Mouse (Mus musculus): ENCODE measurements around the gene Dgki. TPM values are rescaled to one million over a fixed set of nuclear protein-coding genes. Genes with fewer than 3 reads are reported as not detected.

Dgki gene
- polyA plus RNA-seq, 1 experiment from 2014 or later, result 0.18 TPM

- no peak for DNase-seq (ENCODE audit: low spot score)
- H3K27ac ChIP-seq (ENCODE audit: low read depth, low read length), result no peak overlapping the region
- H3K27me3 ChIP-seq (replicated peaks; ENCODE audit: control insufficient read depth, insufficient read depth, low read length), result no peaks in the 10 kb centered on the region
- no peaks in the 10 kb centered on the region for H3K9me3 ChIP-seq (ENCODE audit: control insufficient read depth, low read length)
- no peak overlapping the region for H3K4me3 ChIP-seq (ENCODE audit: low read depth, low read length)
- no peak overlapping the region for H3K4me2 ChIP-seq
- ATAC-seq (replicated peaks; ENCODE audit: low FRiP score), result no peak
- no peaks in the 10 kb centered on the region for H3K36me3 ChIP-seq (ENCODE audit: control insufficient read depth, insufficient read depth, low read length)
- H3K9ac ChIP-seq (ENCODE audit: low read depth, low read length), result no peak overlapping the region
- 78% methylated on average over 4 of the region's 4 CpGs for WGBS
- H3K4me1 ChIP-seq (replicated peaks; ENCODE audit: control insufficient read depth, insufficient read depth, low read length), result no peaks in the 10 kb centered on the region
These were observed 10.6 kb upstream of the Dgki start for GRCm38 (mm10) chr6:37310601-37311000.

GRCm38 (mm10) chr6:37306616-37307015 is 6.6 kb upstream of the Dgki start:
- no peak overlapping the region for H3K9ac ChIP-seq (ENCODE audit: low read depth, low read length)
- no peaks in the 10 kb centered on the region for H3K4me1 ChIP-seq (replicated peaks; ENCODE audit: control insufficient read depth, insufficient read depth, low read length)
- no peak overlapping the region for H3K4me3 ChIP-seq (ENCODE audit: low read depth, low read length)
- no peaks in the 10 kb centered on the region for H3K36me3 ChIP-seq (ENCODE audit: control insufficient read depth, insufficient read depth, low read length)
- H3K27ac ChIP-seq (ENCODE audit: low read depth, low read length), result no peak overlapping the region
- ATAC-seq (replicated peaks; ENCODE audit: low FRiP score) (no peak), DNase-seq (ENCODE audit: low spot score) (no peak)
- no peak overlapping the region for H3K4me2 ChIP-seq
- H3K9me3 ChIP-seq (ENCODE audit: control insufficient read depth, low read length), result no peaks in the 10 kb centered on the region
- peaks cover 5% of the 10 kb centered on the region for H3K27me3 ChIP-seq (replicated peaks; ENCODE audit: control insufficient read depth, insufficient read depth, low read length)
- WGBS, result 82% methylated on average over 1 of the region's 1 CpGs

GRCm38 (mm10) chr6:37300492-37300891 is 508 bp upstream of the Dgki start:
- no peak overlapping the region for H3K4me3 ChIP-seq (ENCODE audit: low read depth, low read length)

GRCm38 (mm10) chr6:37298982-37299381 is 1.0 kb downstream of the Dgki start:
- Histone ChIP-seq H3K9ac (ENCODE audit: low read depth, low read length) (no peak overlapping the region), H3K9me3 (ENCODE audit: control insufficient read depth, low read length) (no peaks in the 10 kb centered on the region), H3K4me3 (ENCODE audit: low read depth, low read length) (peak overlapping the region; percentile 45; the same call in 1 of the 2 replicates), H3K27ac (ENCODE audit: low read depth, low read length) (no peak overlapping the region), H3K4me1 (replicated peaks; ENCODE audit: control insufficient read depth, insufficient read depth, low read length) (no peaks in the 10 kb centered on the region), H3K36me3 (ENCODE audit: control insufficient read depth, insufficient read depth, low read length) (no peaks in the 10 kb centered on the region), H3K4me2 (peak overlapping the region; percentile 79), H3K27me3 (replicated peaks; ENCODE audit: control insufficient read depth, insufficient read depth, low read length) (peaks cover 52% of the 10 kb centered on the region)
- no peak for ATAC-seq (replicated peaks; ENCODE audit: low FRiP score)
- 52% methylated on average over 4 of the region's 4 CpGs for WGBS
- no peak for DNase-seq (ENCODE audit: low spot score)

More at GRCm38 (mm10) chr6:37300492-37300891, 508 bp upstream of the Dgki start:
- no peaks in the 10 kb centered on the region for H3K9me3 ChIP-seq (ENCODE audit: control insufficient read depth, low read length)
- no peak overlapping the region for H3K9ac ChIP-seq (ENCODE audit: low read depth, low read length)
- peaks cover 52% of the 10 kb centered on the region for H3K27me3 ChIP-seq (replicated peaks; ENCODE audit: control insufficient read depth, insufficient read depth, low read length)
- DNase-seq (ENCODE audit: low spot score) (no peak), ATAC-seq (replicated peaks; ENCODE audit: low FRiP score) (no peak)
- no peak overlapping the region for H3K27ac ChIP-seq (ENCODE audit: low read depth, low read length)
- H3K36me3 ChIP-seq (ENCODE audit: control insufficient read depth, insufficient read depth, low read length), result no peaks in the 10 kb centered on the region
- no peaks in the 10 kb centered on the region for H3K4me1 ChIP-seq (replicated peaks; ENCODE audit: control insufficient read depth, insufficient read depth, low read length)
- H3K4me2 ChIP-seq, result no peak overlapping the region; the same call in 1 of the 2 replicates
- 12% methylated on average over 13 of the region's 13 CpGs for WGBS

- no peak overlapping the region for H3K9ac ChIP-seq (ENCODE audit: low read depth, low read length)
- H3K9me3 ChIP-seq (ENCODE audit: control insufficient read depth, low read length), result no peaks in the 10 kb centered on the region
- H3K27me3 ChIP-seq (replicated peaks; ENCODE audit: control insufficient read depth, insufficient read depth, low read length), result peaks cover 52% of the 10 kb centered on the region
- no peaks in the 10 kb centered on the region for H3K4me1 ChIP-seq (replicated peaks; ENCODE audit: control insufficient read depth, insufficient read depth, low read length)
- WGBS, result 51% methylated on average over 8 of the region's 8 CpGs
- DNase-seq (ENCODE audit: low spot score) (no peak), ATAC-seq (replicated peaks; ENCODE audit: low FRiP score) (no peak)
- no peak overlapping the region for H3K27ac ChIP-seq (ENCODE audit: low read depth, low read length)
- H3K36me3 ChIP-seq (ENCODE audit: control insufficient read depth, insufficient read depth, low read length), result no peaks in the 10 kb centered on the region
- H3K4me3 ChIP-seq (ENCODE audit: low read depth, low read length), result no peak overlapping the region
- H3K4me2 ChIP-seq, result no peak overlapping the region
These were observed 2.1 kb downstream of the Dgki start for GRCm38 (mm10) chr6:37297744-37298482.

GRCm38 (mm10) chr6:37292068-37292467 is 7.9 kb downstream of the Dgki start:
- 74% methylated on average over 2 of the region's 2 CpGs for WGBS

GRCm38 (mm10) chr6:37291171-37291570 is 8.8 kb downstream of the Dgki start:
- no peak overlapping the region for H3K27ac ChIP-seq (ENCODE audit: low read depth, low read length)
- WGBS, result 89% methylated on average over 1 of the region's 1 CpGs

More at GRCm38 (mm10) chr6:37292068-37292467, 7.9 kb downstream of the Dgki start:
- Histone ChIP-seq H3K36me3 (ENCODE audit: control insufficient read depth, insufficient read depth, low read length) (no peaks in the 10 kb centered on the region), H3K4me3 (ENCODE audit: low read depth, low read length) (no peak overlapping the region), H3K9me3 (ENCODE audit: control insufficient read depth, low read length) (no peaks in the 10 kb centered on the region), H3K27me3 (replicated peaks; ENCODE audit: control insufficient read depth, insufficient read depth, low read length) (peaks cover 2% of the 10 kb centered on the region), H3K4me2 (no peak overlapping the region), H3K4me1 (replicated peaks; ENCODE audit: control insufficient read depth, insufficient read depth, low read length) (no peaks in the 10 kb centered on the region), H3K27ac (ENCODE audit: low read depth, low read length) (no peak overlapping the region), H3K9ac (ENCODE audit: low read depth, low read length) (no peak overlapping the region)
- ATAC-seq (replicated peaks; ENCODE audit: low FRiP score) (no peak), DNase-seq (ENCODE audit: low spot score) (no peak)

GRCm38 (mm10) chr6:37290691-37291090 is 9.3 kb downstream of the Dgki start:
- H3K4me1 ChIP-seq (replicated peaks; ENCODE audit: control insufficient read depth, insufficient read depth, low read length), result no peaks in the 10 kb centered on the region
- no peak overlapping the region for H3K27ac ChIP-seq (ENCODE audit: low read depth, low read length)
- H3K4me2 ChIP-seq, result no peak overlapping the region
- H3K9me3 ChIP-seq (ENCODE audit: control insufficient read depth, low read length), result no peaks in the 10 kb centered on the region
- WGBS, result 90% methylated on average over 3 of the region's 3 CpGs
- H3K4me3 ChIP-seq (ENCODE audit: low read depth, low read length), result no peak overlapping the region
- H3K36me3 ChIP-seq (ENCODE audit: control insufficient read depth, insufficient read depth, low read length), result no peaks in the 10 kb centered on the region
- DNase-seq (ENCODE audit: low spot score) (no peak), ATAC-seq (replicated peaks; ENCODE audit: low FRiP score) (no peak)
- no peak overlapping the region for H3K9ac ChIP-seq (ENCODE audit: low read depth, low read length)
- H3K27me3 ChIP-seq (replicated peaks; ENCODE audit: control insufficient read depth, insufficient read depth, low read length), result no peaks in the 10 kb centered on the region

More at GRCm38 (mm10) chr6:37291171-37291570, 8.8 kb downstream of the Dgki start:
- no peaks in the 10 kb centered on the region for H3K4me1 ChIP-seq (replicated peaks; ENCODE audit: control insufficient read depth, insufficient read depth, low read length)
- no peaks in the 10 kb centered on the region for H3K36me3 ChIP-seq (ENCODE audit: control insufficient read depth, insufficient read depth, low read length)
- no peak overlapping the region for H3K4me2 ChIP-seq
- H3K9me3 ChIP-seq (ENCODE audit: control insufficient read depth, low read length), result no peaks in the 10 kb centered on the region
- H3K4me3 ChIP-seq (ENCODE audit: low read depth, low read length), result no peak overlapping the region
- ATAC-seq (replicated peaks; ENCODE audit: low FRiP score) (no peak), DNase-seq (ENCODE audit: low spot score) (no peak)
- H3K27me3 ChIP-seq (replicated peaks; ENCODE audit: control insufficient read depth, insufficient read depth, low read length), result no peaks in the 10 kb centered on the region
- no peak overlapping the region for H3K9ac ChIP-seq (ENCODE audit: low read depth, low read length)

- H3K27me3 ChIP-seq (replicated peaks; ENCODE audit: control insufficient read depth, insufficient read depth, low read length), result no peaks in the 10 kb centered on the region
- H3K36me3 ChIP-seq (ENCODE audit: control insufficient read depth, insufficient read depth, low read length), result no peaks in the 10 kb centered on the region
- no peaks in the 10 kb centered on the region for H3K9me3 ChIP-seq (ENCODE audit: control insufficient read depth, low read length)
- no peak for DNase-seq (ENCODE audit: low spot score)
- no peak overlapping the region for H3K27ac ChIP-seq (ENCODE audit: low read depth, low read length)
- ATAC-seq (replicated peaks; ENCODE audit: low FRiP score), result no peak
- H3K4me2 ChIP-seq, result no peak overlapping the region
- no peak overlapping the region for H3K9ac ChIP-seq (ENCODE audit: low read depth, low read length)
- no peaks in the 10 kb centered on the region for H3K4me1 ChIP-seq (replicated peaks; ENCODE audit: control insufficient read depth, insufficient read depth, low read length)
- no peak overlapping the region for H3K4me3 ChIP-seq (ENCODE audit: low read depth, low read length)
- 77% methylated on average over 4 of the region's 4 CpGs for WGBS
These were observed 13.8 kb downstream of the Dgki start for GRCm38 (mm10) chr6:37286134-37286533.
